Mouse (Mus musculus): ENCODE measurements around the gene Cyp27a1.

Gene Cyp27a1

DNA sequence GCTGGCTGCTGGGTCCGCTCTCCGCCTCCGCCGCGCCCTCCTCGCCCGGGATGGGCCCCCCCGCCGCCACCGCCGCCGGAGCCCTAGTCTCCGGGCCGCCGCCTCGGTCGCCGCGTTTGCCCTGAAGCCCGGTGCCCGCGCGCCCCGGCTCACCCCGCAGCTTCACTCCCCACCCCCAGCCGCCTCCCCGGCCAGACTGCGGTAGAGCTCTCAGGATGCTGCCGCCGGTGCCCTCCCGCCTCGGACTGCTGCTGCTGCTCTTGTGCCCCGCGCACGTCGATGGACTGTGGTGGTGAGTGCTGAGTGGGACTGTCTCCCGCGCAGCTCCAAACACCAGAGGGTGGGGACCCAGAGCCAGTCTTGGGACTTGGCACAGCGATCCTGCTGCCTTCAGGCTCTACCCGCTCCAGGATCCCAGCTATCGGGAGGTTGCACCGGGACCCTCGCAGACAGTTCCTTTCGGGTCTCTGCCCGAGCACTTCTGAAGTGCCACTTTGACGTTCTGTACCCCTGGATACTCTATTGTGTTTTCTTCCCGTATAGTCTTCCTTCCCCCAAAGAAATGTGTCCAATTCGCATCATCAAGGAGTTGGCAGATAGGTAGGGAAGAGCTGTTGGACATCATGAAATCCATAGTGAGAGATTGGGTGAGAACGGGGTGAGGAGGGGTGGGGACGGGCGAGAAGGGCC lies 58.7 kb downstream of the Cyp27a1 start:
- no peak for DNase-seq (ENCODE audit: low spot score in 2 of 2)

- DNase-seq (ENCODE audit: low spot score in 2 of 2): no peak
These were observed 59.8 kb downstream of the Cyp27a1 start for GRCm38 (mm10) chr1:74773136-74773535.

GRCm38 (mm10) chr1:74774062-74774461 lies 60.7 kb downstream of the Cyp27a1 start:
- DNase-seq (ENCODE audit: low spot score in 2 of 2): no peak

- no peak for DNase-seq (ENCODE audit: low spot score in 2 of 2)
These were observed 62.4 kb downstream of the Cyp27a1 start for GRCm38 (mm10) chr1:74775816-74776215.

GRCm38 (mm10) chr1:74778934-74779486 lies 65.6 kb downstream of the Cyp27a1 start:
- DNase-seq (ENCODE audit: low spot score in 2 of 2): no peak

DNA sequence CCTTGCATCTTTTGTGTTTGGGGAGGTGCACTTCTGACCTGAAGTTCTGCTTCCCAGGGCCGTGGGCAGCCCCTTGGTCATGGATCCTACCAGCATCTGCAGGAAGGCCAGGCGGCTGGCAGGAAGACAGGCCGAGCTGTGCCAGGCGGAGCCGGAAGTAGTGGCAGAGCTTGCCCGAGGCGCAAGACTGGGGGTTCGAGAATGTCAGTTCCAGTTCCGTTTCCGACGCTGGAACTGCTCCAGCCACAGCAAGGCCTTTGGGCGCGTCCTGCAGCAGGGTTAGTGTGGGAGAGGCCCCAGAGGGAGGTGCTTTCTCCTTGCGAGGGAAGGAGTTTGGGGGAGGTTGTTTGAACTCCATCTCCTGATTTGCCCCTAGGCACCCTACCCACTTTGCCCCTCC lies 68.7 kb downstream of the Cyp27a1 start:
- no peak for DNase-seq (ENCODE audit: low spot score in 2 of 2)

DNA sequence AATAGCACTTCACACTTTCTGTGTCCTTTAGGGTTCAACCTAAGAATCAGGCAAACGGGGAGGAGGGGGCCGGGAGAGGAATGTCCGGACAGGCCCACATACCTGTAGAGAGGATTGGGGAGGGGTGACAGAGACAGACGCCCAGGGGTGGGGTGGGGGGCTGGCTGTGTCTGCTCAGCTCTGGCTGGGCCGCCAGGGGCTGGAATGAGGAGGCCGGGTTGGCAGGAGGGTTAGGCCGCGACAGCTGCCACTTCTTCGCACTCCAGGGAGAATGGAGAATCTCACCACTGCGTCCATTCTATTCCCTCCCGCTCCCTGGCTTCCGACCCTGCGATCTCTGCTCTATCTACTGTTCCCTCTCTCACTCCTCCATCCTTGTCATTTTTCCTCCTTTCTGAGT lies 70.2 kb downstream of the Cyp27a1 start:
- no peak for DNase-seq (ENCODE audit: low spot score in 2 of 2)

DNA sequence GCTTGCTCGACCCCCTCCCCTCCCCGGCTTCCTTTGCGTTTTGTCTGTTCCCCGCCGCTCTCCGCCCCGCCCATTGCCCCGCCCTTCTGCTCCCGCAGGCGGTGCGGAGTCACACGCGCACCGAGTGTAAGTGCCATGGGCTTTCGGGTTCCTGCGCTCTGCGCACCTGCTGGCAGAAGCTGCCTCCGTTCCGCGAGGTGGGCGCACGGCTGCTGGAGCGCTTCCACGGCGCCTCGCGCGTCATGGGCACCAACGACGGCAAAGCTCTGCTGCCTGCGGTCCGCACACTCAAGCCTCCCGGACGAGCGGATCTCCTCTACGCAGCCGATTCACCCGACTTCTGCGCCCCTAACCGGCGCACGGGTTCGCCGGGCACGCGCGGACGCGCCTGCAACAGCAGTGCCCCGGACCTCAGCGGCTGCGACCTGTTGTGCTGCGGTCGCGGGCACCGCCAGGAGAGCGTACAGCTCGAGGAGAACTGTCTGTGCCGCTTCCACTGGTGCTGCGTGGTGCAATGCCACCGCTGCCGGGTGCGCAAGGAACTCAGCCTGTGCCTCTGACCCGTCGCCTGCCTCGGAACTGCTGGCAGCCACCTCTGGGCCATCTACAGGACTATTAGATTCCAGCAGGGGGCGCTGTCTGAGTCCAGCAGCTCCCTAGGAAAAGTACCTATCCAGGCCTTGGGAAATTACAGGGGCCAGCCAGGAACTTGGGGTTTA lies 70.8 kb downstream of the Cyp27a1 start:
- DNase-seq (ENCODE audit: low spot score in 2 of 2): no peak
